Mouse (Mus musculus) embryonic stem cell, embryonic (primary cell): ENCODE measurements at regions not wholly inside any gene's neighbourhood (a gene's known extent, or its start where the extent isn't known, plus 50 kb on each side); places are given as distances from the start of the nearest gene placed in this dataset.

Experiments used
- CTCF ChIA-PET, 4 experiments: fragments of 300-600 bp in 2 of 4; fragments of 350-600 bp in 2 of 4; sonication (Branson Sonifier 250); formaldehyde crosslinking; loops; one replicate each; lab custom pipeline; 2022; ENCODE audit warnings: inconsistent platforms in 2 of 4; lab: Charles Lee
- POLR2A ChIA-PET, 4 experiments: fragments of 300-600 bp in 2 of 4; fragments of 350-600 bp in 2 of 4; sonication (Branson Sonifier 250); formaldehyde crosslinking; loops; one replicate each; lab custom pipeline; 2022; ENCODE audit warnings: antibody characterized with exemption in 4 of 4, inconsistent platforms in 1 of 4; lab: Charles Lee

DNA sequence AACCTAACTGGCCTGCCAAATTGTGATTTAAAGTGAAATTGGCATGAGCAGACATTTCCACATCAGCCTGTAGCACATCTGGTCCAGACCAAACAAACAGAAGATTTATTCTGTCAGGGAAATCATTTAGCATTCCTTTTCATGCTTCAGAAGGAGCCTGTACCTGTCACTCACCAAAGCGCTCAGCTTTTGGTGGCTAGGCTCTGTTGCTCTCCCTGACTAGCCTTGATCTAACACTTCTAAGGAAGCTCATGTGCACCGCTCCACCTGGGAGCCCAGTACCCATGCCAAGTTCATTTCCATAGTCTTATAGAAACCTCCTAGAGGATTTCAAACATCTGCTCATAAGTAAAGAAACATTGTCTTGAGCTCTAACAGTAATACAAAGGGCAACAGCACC, 253.8 kb upstream of the Tfap2d start:
- CTCF ChIA-PET = no interaction called here
- POLR2A ChIA-PET = interaction anchor here in 1 of 4 experiments (0.6 kb wide), 1 partner anchor 18 kb away, joined by 3 read pairs; no protein-coding TSS in a partner anchor

DNA sequence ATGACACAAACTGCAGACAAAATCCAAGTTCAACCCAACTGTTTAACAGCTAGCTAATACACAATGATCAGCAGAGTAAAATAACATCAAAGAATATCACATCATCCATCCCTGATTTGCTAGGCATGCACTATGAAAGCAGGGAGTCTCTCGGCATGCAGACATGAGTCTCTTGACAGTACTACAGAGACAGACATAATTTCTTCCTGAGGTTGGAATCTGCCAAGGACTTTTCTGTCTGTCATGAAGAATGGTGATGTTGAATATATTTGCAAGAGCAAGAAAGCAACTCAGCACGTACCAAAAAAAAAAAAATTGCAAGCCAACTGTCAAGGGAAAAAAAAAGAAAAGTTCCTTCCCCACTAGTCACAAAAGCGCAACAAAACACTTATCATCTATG, 245.4 kb upstream of the Tfap2d start:
- ChIA-PET CTCF (no interaction called here), POLR2A (no interaction called here)

DNA sequence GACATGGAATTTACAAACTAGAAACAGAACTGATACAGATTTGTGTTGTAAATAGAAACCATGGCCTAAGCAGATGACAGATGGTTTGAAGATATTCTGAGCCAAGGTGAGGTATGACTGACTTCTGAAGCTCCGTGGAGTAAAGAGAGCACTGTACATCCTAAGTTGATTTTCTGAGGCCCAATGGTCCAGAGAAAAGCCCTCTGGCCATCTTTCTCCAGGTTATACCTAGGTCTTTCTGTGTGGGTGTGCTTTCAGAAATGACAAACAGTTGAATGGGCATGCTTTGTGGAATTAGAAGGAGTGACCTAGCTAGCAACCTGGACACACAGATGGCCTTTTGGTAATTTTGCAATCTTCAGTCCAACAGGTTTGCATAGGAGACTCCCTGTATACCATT, 199.6 kb upstream of the Tfap2d start:
- CTCF ChIA-PET = interaction anchor here in 1 of 4 experiments (0.6 kb wide), 1 partner anchor 306 kb away, joined by 4 read pairs; no protein-coding TSS in a partner anchor
- POLR2A ChIA-PET = no interaction called here

DNA sequence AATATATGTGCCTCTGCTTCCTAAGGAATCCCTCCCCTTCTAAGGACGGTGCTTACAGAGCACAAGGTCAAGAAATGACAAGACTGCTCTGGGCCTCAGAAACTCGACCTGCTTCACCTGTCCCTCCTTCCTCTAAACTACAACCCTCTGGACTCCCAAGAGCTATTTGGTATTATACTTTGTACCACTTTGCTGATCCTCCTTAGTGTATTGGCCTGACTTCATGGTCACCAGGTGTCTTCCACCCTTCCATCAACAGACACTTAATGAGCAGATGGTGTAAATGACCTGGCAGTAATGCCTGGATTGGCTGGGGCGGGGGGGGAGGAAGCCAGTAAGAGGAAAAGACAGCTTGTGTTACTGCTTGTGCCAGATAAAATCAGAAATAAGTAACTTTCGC, 199.1 kb upstream of the Tfap2d start:
- ChIA-PET CTCF (interaction anchor here in 1 of 4 experiments (0.6 kb wide), 1 partner anchor 306 kb away, joined by 4 read pairs; no protein-coding TSS in a partner anchor), POLR2A (no interaction called here)

DNA sequence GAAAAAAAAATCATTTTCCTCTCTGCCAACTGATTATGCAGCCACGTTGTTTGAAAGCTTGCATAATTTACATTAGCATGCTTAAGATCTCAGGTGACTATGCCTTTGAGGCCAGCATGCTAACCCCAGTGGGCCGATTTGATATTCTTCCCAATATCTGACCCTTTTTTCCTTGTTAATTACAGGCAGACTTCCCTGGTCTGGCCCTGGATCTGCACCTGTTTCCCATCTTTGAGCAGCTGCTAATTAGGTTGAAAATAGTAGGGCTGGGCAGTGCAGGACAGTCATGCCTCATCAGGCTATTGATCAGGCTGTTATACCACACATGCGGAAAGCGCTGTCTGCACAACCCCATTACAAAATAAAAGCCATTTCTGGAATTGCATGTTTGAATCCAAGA, 191.2 kb upstream of the Tfap2d start:
- POLR2A ChIA-PET = no interaction called here
- CTCF ChIA-PET = no interaction called here

DNA sequence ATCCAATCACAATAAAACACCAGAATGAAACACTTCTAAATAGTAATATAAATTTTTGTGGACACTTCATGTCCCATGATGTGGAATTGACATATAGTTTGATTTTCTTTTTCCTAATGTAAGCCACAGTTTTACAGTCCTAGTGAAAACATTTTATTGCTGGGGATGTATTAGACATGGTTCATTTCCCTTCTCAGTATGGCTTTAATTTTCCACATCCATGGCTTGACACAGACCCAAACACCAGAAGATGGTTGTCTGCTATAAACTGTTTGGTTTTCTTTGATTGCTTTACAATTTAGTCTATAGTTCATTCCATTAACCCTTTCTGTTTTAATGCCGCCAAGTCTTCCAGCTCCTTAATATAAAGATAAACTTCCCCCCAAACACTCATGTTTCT, 146.5 kb upstream of the Tfap2d start:
- POLR2A ChIA-PET = no interaction called here
- CTCF ChIA-PET = no interaction called here

DNA sequence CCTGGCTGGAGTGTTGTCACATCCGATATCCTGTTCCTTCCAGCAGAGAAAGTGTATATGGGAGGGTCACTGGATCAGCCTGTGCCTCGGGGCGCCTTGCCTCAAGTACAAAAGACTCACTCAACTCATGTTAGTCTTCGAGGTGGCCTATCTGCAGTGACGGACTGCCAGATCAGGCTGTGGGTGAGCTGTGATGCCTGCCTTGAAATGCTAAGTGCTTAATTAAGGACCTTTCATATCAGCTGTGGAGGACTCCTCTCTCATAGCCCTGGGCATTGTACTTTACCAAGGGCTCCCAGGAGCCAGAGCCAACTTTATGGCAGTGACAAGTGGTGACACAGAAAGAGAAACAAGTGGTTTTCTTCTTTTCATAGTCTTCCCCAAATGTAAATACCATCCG, 145.8 kb upstream of the Tfap2d start:
- POLR2A ChIA-PET = no interaction called here
- CTCF ChIA-PET = no interaction called here

DNA sequence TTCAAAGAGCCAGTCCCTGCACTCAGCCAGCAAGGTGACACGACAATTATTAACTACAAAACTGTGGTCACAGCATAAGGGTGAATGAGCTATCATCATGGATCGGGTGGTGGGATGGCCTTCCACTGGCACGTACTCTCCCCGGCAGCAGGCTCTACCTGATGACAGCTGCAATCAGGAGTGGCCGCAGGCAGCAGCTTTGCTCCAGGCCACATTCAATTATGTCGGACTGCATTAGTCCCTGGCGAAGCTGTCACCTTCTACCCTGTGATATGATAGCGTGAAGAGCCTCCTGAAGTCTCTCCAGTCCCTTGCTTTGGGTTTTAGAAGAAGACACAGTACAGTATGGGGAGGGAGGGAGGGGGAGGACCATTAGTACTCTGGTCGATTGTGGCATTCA, 141.4 kb upstream of the Tfap2d start:
- POLR2A ChIA-PET = no interaction called here
- CTCF ChIA-PET = no interaction called here

DNA sequence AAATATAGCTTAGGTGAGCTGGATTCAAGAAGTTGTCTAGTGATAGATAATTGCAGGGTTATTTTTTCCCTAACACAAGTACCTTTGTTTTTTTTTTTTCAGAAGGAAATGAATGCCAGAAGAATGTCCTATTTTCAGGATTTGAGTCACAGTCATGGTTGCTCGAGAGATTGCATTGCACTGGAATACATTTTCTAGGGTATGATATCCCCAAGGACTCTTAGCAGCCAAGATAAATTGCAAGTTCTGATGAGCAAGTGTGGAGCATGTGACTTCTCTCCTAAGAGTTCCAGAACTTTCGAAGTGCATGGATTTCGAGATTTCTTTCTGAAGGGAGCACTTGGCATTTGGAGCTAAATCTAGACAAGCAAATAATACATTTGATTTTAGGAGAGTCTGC, 140.9 kb upstream of the Tfap2d start:
- CTCF ChIA-PET = no interaction called here
- POLR2A ChIA-PET = no interaction called here

DNA sequence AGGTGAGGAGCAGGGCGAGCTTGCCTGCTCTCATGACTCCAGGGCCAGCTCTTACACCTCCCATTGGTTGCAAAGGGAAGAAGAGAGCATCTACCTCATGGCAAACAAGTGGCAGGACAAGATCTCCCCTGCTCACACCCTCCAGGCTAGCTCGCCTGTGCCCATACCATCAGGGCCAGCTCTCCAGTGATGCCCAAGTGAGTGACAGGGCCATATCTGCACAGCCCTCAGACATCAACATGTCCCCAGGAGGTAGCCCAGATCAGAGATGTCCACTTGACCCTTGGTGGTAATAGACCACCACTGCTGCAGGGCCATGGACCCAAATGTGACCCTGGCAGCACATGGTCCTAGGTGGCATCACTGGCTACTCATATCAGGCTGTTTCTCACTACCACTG, 133.9 kb upstream of the Tfap2d start:
- CTCF ChIA-PET = no interaction called here
- POLR2A ChIA-PET = no interaction called here

DNA sequence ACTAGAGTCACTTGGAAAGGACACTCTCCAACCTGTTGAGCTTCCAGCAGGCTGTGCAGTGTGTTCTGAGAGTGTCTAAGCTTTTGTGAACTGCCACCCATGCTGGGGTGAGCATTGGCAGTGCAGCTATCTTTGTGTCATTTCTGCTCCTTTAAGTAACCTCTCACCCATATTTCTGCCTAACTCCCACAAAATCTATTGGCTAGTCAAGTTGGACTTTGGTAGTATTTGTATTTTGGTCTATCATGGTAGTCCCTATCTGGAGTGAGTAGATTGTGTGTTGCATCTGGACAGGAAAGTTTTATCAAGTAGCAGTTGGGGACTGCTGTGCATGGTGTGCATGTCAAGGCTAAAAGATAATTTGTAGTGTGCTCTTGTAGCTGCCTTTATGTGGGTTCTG, 132.6 kb upstream of the Tfap2d start:
- ChIA-PET POLR2A (no interaction called here), CTCF (no interaction called here)

DNA sequence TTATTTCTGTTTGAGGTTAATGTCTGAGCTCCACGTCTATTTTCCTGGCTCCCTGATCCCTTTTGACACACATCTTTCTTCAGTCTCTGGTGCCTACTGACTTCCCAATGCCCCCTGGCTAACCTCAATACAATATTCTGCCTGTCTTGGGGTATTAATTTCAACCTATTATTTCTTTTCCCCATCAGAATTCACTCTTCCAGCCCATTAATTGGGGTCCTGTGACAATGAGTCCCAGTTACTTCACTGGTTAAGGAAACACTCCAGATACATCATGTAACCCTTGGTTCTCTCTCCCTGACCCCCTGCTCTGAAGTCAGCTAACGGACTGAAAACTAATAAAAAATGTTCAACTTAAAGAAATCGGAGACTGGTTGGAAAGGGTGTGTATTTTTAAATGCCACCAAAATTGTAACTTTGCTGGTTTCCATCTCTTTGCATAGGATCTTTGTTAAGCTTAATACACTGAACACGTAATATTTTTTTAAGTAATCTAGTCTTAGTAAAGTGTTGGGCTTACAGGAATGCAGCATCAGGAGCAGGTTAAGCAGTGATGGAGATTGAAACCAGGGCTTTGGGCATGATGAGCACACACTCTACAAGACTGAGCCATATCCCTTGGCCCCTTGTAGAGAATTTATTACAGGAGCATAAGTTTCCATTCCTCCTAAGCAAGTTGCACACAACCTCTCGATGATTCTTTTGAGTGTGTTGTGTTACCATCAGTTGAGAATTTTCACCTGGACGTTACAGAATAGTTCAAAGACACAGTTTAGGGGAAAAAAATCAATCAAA, 128.8 kb upstream of the Tfap2d start:
- POLR2A ChIA-PET = interaction anchor here in 1 of 4 experiments (0.6 kb wide), 1 partner anchor 128 kb away, joined by 4 read pairs; no protein-coding TSS in a partner anchor
- CTCF ChIA-PET = no interaction called here

DNA sequence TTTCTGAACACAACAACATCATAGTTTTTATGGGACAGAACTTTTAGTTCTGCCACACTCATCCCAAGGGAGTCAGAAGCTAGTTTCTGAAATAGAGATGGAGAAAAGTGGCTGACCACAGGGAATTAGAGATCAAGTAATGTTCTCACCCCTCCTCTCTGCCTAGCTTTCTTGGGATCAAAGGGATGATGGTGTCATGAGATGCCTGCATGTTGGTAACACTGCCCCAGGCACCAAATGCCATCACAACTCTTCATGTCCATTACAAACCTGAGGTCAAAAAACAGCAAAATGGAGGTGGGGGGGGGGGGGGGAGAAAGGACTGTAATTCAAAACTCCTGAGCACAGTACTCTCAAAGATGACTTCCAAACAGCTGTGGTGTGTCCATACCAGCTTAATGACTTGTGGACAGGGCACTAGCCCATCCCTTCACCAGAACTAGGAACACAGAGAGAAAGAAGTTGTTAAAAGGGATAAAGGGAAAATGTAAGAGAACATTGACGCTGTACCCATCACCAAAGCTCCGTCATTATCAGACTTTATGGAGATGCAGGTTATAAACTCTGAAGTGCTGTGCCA, 127.9 kb upstream of the Tfap2d start:
- ChIA-PET CTCF (interaction anchor here in 1 of 4 experiments (0.6 kb wide), 1 partner anchor 129 kb away, joined by 5 read pairs; no protein-coding TSS in a partner anchor), POLR2A (interaction anchor here in 1 of 4 experiments (0.6 kb wide), 1 partner anchor 129 kb away, joined by 4 read pairs; no protein-coding TSS in a partner anchor)

DNA sequence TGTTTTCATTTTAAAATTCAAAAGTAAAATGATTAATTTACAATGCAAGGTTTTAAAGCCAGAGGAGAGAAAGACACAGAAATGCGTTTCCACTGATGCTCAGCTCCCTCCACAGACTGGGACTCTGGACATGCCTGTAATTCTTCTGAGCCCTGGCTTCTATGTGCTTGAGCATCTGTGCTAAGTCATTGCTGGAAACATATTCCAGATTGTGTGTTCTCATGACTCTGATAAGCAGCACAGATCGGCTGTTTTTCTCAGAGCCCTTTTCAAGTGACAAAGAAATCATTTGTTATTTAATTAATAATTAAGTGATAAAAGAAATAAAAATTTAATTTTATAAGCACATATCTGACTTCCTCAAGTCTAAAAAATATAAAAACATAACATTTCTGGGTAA, 127.3 kb upstream of the Tfap2d start:
- ChIA-PET CTCF (no interaction called here), POLR2A (no interaction called here)

DNA sequence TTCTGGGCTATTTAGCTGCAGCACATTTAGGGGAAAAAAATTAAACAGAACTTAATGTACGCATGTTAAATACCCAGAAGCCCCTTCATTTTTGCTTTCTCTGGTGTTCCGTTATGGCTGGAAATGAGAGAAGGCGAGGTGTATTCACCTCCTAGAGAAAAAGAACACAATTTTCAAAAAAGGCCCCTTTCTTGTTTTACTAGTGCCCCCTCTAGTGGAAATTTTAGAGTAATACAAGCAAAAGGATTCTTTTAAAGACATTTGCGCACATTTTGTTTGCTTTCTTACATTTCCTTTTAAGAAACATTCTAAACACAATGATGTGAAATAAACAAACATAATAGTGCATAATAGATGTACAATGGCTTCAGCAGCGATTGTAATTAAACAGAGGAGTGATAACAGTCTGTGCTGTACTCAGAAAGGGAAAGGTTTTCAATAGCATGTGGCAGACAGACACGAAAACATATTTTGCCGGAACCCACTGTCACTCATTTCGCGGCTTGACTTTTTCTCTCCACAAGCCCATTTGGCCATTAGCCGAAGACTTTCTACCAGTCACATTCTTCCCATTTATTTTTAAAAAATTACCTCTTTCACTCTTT, 126.0 kb upstream of the Tfap2d start:
- ChIA-PET POLR2A (no interaction called here), CTCF (no interaction called here)

DNA sequence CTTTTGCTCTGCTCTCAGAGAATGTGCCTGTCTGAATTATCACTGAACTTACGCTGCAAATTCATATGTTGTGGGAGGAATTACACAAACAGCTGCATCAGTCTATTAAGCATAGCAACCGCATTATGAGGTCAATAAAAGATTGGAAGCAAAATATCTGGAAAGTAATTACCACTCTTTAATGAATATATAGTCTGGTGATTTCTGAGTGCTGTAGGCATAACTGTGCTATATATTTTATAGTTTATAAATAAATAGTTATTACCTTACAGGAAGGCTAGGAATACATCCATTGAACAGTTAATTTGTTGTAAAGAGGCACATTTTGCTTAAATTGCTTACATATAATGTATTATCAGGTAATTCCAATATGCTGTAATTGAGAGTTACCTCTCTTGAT, 123.7 kb upstream of the Tfap2d start:
- ChIA-PET POLR2A (no interaction called here), CTCF (no interaction called here)

DNA sequence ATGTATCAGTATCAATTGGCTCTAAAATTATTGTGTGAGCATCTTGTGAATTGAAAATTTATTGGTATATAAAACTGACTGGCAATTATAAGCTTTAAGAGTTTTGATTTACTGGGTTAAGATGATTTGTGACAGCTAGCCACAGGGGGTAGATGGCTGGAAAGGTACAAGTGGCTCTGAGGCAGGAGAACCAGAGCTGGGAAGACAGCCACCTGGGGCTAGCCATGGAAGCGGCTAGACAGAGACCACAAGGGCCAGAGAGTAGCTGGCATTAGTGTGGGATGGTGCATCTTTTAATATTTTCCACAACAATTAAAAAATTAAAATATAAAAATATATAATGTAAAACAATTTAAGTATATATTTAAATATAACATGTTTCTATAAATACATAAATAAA, 86.0 kb upstream of the Tfap2d start:
- ChIA-PET CTCF (no interaction called here), POLR2A (no interaction called here)
